Mouse (Mus musculus) neural tube, embryonic 12.5 days (tissue): ENCODE measurements around the gene Fam19a4. TPM values are rescaled to one million over a fixed set of nuclear protein-coding genes. Genes with fewer than 3 reads are reported as not detected.
"Not testable (repeated sequence)": the region's sequence is repeated elsewhere in the genome, so short reads cannot be mapped to it uniquely, and the experiment has no call there.

ENCODE experiments used
- ATAC-seq: fragments of 200-750 bp; cut with Nextera tagmentation; 2 replicates; pipeline ENCODE4 v1.8.0; 2017; ENCODE audit warnings: low read depth, mild to moderate bottlenecking, moderate TSS enrichment, moderate library complexity; ENCODE audit not compliant: low FRiP score
- H3K27ac ChIP-seq: fragments of 300-500 bp; sonication (generic); 2 replicates; pipeline ENCODE4 v1.5.1; 2016
- H3K27me3 ChIP-seq: fragments of 300-500 bp; sonication (generic); replicated peaks from 2 replicates; pipeline ENCODE4 v1.6.1; 2016; ENCODE audit warnings: mild to moderate bottlenecking
- H3K36me3 ChIP-seq: fragments of 300-500 bp; sonication (generic); 2 replicates; pipeline ENCODE4 v1.6.1; 2016; ENCODE audit warnings: mild to moderate bottlenecking
- H3K4me1 ChIP-seq: fragments of 300-500 bp; sonication (generic); 2 replicates; pipeline ENCODE4 v1.6.1; 2016
- H3K4me2 ChIP-seq: fragments of 300-500 bp; sonication (generic); replicated peaks from 2 replicates; pipeline ENCODE4 v1.6.1; 2016; ENCODE audit warnings: mild to moderate bottlenecking
- H3K4me3 ChIP-seq: fragments of 300-500 bp; sonication (generic); 2 replicates; pipeline ENCODE4 v1.5.1; 2016
- H3K9ac ChIP-seq: fragments of 300-500 bp; sonication (generic); 2 replicates; pipeline ENCODE4 v1.6.1; 2016; ENCODE audit warnings: mild to moderate bottlenecking
- H3K9me3 ChIP-seq: fragments of 300-500 bp; sonication (generic); 2 replicates; pipeline ENCODE4 v1.6.1; 2016; ENCODE audit warnings: mild to moderate bottlenecking
- WGBS: fragments of 180-500 bp; shearing (Covaris S2); methylation state at CpG from one replicate; pipeline ENCODE4 v1.1.7; 2016; 5-methylcytosine and 5-hydroxymethylcytosine counted together
- polyA plus RNA-seq: library from polyadenylated mRNA; unstranded; fragments of >200 nt; fragmentation: Nextera tagmentation; extraction: Ambion mirVana; gene quantifications from 2 replicates; pipeline ENCODE4 v1.2.1, GENCODE M21; 2016

Fam19a4 gene
- polyA plus RNA-seq, 1 experiment from 2014 or later, result 8.5 TPM

DNA sequence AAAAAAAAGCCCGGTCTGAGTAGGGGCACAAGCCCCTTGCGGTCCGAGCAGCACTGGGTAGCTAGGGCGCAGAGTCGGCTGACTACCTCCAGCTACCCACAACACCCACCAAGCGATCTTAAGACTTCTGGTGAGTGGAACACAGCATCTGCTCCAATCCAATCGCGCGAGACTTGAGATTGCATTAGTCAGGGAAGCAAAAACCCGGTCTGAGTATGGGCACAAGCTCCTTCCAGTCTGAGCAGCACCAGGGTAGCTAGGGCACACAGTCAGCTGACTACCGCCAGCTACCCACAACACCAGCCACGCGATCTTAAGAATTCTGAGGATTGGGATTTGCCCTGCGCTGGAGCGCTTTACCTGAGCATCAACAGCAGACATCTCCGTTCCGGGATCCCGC lies 183.1 kb downstream of the Fam19a4 start:
- ATAC-seq, H3K9ac ChIP-seq, H3K4me2 ChIP-seq, H3K36me3 ChIP-seq, H3K4me1 ChIP-seq, H3K9me3 ChIP-seq, H3K27ac ChIP-seq, H3K27me3 ChIP-seq, H3K4me3 ChIP-seq: not testable (repeated sequence)
- WGBS, result 93% methylated on average over 18 of the region's 18 CpGs

DNA sequence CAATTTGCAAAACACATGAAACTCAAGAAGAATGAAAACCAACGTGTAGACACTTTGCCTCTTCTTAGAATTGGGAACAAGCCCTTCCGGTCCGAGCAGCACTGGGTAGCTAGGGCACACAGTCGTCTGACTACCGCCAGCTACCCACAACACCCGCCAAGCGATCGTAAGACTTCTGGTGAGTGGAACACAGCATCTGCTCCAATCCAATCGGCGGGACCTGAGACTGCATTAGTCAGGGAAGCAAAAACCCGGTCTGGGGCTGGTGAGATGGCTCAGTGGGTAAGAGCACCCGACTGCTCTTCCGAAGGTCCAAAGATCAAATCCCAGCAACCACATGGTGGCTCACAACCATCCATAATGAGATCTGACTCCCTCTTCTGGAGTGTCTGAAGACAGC lies 183.6 kb downstream of the Fam19a4 start:
- ATAC-seq, H3K4me1 ChIP-seq, H3K4me3 ChIP-seq, H3K9me3 ChIP-seq, H3K27me3 ChIP-seq, H3K27ac ChIP-seq, H3K9ac ChIP-seq, H3K4me2 ChIP-seq, H3K36me3 ChIP-seq: not testable (repeated sequence)
- WGBS, result 91% methylated on average over 13 of the region's 13 CpGs

DNA sequence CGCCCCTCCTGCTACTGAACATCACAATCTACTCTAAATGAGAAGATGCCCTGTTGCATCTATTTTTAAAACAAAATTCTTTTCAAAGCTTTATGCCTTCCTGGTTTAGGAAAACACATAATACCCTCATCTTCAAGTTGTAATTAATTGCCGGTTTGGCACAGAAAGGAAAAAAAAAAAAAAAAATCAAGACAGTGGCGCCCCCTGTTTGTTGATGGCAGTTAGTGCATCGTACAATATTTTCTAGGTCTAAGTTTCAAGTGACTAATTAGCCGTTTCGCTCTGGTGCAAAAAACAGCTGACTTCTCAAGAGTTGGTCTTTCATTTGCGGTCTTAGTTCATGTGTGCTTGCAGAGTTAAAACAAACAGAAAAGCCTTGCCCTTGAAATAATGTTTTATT lies 207.1 kb downstream of the Fam19a4 start:
- no peaks in the 10 kb centered on the region for H3K4me1 ChIP-seq
- H3K4me3 ChIP-seq, result no peak overlapping the region
- H3K27me3 ChIP-seq, result no peaks in the 10 kb centered on the region
- no peak overlapping the region for H3K9ac ChIP-seq
- no peaks in the 10 kb centered on the region for H3K9me3 ChIP-seq
- 70% methylated on average over 7 of the region's 7 CpGs for WGBS
- no peak overlapping the region for H3K4me2 ChIP-seq
- no peaks in the 10 kb centered on the region for H3K36me3 ChIP-seq
- ATAC-seq, result no peak
- no peak overlapping the region for H3K27ac ChIP-seq

DNA sequence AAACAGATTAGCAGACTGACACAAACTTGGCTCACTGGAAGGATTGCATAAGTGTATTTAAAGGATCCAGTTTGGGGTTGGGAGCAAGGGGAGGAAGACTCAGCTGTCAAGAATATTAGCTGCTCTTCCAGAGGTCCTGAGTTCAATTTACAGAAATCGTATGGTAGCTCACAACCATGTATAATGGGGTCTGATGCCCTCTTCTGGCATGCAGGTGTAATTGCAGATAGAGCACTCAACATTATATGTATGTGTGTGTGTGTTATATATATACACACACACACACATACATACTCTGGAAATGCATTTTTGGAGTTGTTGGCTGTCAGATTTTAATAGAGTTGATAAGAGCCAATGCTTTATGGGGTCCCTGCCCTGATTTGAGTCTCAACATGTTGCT lies 216.3 kb downstream of the Fam19a4 start:
- Histone ChIP-seq H3K4me1 (no peaks in the 10 kb centered on the region), H3K4me2 (no peak overlapping the region), H3K9me3 (no peaks in the 10 kb centered on the region), H3K36me3 (no peaks in the 10 kb centered on the region), H3K9ac (no peak overlapping the region), H3K27me3 (no peaks in the 10 kb centered on the region), H3K4me3 (no peak overlapping the region), H3K27ac (no peak overlapping the region)
- ATAC-seq, result no peak
- WGBS, result 44% methylated on average over 1 of the region's 1 CpGs

DNA sequence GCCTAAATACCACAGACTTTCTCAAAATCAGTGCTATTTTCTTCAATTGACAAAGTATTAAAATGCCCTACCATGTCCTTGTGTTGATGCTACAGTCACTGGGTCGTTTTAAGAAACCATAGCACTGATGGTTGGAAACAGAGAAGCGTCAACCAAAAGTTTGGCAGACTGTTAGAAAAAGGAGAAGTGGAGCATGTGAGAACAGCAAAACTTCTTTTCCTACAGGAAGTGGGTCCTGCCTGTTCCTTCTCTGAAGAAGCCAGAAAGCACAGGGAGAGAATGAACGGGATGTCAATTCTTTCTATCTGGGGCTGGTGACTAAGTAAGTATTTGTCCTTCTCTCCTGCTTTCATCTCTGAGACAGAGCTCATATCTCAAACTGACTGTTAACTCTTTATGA lies 219.6 kb downstream of the Fam19a4 start:
- Histone ChIP-seq H3K4me3 (no peak overlapping the region), H3K27me3 (no peaks in the 10 kb centered on the region), H3K36me3 (no peaks in the 10 kb centered on the region), H3K4me2 (no peak overlapping the region), H3K9ac (no peak overlapping the region), H3K9me3 (no peaks in the 10 kb centered on the region), H3K4me1 (no peaks in the 10 kb centered on the region), H3K27ac (no peak overlapping the region)
- 80% methylated on average over 3 of the region's 3 CpGs for WGBS
- ATAC-seq, result no peak

DNA sequence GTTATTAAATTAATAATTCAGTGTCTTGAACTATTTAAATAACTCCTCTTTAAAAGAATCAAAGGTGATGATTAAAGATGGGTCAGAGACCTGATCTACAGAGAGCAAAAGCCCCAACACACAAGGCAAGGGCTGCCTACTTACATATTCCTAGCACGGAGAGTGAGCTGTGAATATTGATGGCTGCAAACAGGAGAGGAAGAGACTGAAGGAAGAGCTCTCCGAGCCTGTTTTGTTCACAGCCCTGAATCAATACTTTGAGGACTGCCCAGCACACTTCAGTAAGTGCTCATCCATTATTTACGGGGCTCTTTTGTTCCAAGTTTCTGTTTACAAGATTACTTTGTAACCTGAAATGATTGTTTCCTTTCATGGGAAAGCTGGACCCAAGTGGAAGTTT lies 233.6 kb downstream of the Fam19a4 start:
- H3K4me2 ChIP-seq, result no peak overlapping the region

DNA sequence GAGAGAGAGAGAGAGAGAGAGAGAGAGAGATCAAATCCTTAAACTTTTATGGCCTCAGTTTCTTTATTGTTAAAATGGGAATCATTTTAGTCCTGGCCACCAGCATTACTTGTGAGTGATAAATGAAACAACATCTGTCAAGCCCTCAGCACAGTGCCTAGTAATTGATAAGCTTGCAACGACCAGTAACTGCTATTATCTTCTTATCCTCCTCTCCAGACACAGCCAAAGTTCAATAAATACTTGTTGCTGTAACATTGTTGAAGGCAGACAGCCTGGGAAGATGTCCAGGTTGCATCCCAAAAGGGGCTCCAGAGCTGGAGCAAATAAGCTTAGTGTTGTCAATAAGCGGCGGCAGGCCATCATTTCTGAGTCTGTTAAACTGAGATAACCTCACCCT lies 257.2 kb downstream of the Fam19a4 start:
- Histone ChIP-seq H3K4me1 (no peaks in the 10 kb centered on the region), H3K9me3 (no peaks in the 10 kb centered on the region), H3K27me3 (no peaks in the 10 kb centered on the region), H3K9ac (no peak overlapping the region), H3K4me3 (no peak overlapping the region), H3K36me3 (no peaks in the 10 kb centered on the region), H3K4me2 (no peak overlapping the region), H3K27ac (no peak overlapping the region)
- ATAC-seq, result no peak
- WGBS, result 85% methylated on average over 3 of the region's 3 CpGs

More for the DNA sequence above, 233.6 kb downstream of the Fam19a4 start:
- 27% methylated on average over 3 of the region's 3 CpGs for WGBS
- Histone ChIP-seq H3K27me3 (no peaks in the 10 kb centered on the region), H3K4me3 (no peak overlapping the region), H3K36me3 (no peaks in the 10 kb centered on the region), H3K4me1 (no peaks in the 10 kb centered on the region; the same call in 1 of the 2 replicates), H3K27ac (no peak overlapping the region), H3K9me3 (no peaks in the 10 kb centered on the region), H3K9ac (no peak overlapping the region)
- ATAC-seq, result peak; percentile 50; the same call in 1 of the 2 replicates

DNA sequence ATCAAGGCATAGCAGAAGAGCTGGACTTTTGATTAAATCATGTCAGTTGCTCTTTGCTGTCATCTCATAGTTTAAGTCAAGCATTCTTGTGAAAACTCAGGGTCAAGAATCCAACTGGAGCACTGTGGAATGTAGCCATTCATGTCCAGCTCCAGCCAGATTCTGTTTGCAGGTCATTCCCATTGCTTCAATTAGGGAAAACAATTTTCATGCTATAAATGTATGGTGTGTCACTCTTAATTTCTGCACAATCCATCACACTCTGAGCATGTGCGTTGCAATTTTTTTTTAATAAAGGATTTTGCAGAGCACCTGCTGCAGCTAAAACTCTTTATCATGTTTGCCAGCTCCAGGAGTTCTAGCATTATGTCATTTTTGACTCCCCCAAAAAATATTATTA lies 261.5 kb downstream of the Fam19a4 start:
- no peak for ATAC-seq
- no peaks in the 10 kb centered on the region for H3K36me3 ChIP-seq
- no peak overlapping the region for H3K4me3 ChIP-seq
- H3K27me3 ChIP-seq, result no peaks in the 10 kb centered on the region
- no peak overlapping the region for H3K4me2 ChIP-seq
- H3K4me1 ChIP-seq, result no peaks in the 10 kb centered on the region
- no peak overlapping the region for H3K27ac ChIP-seq
- 88% methylated on average over 1 of the region's 1 CpGs for WGBS
- no peak overlapping the region for H3K9ac ChIP-seq
- no peaks in the 10 kb centered on the region for H3K9me3 ChIP-seq

DNA sequence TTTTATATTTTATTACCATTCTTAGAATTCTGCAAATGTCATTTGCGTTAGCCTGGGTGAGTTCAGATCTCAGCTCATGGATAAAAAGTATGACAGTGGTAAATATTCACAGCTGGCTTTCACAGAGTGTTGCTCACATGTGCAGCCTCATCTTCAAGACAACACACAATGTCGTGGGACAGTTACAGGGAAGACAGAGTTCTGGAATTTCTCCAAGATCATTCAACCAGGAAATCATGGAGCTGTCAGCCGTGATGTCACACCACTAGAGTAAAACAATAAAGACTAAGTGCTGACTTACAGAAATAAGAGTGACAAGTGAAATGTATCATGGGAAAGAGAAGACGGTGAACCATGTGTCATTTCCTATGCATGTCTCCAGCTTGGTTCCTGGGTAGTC lies 262.8 kb downstream of the Fam19a4 start:
- no peak for ATAC-seq
- Histone ChIP-seq H3K9me3 (no peaks in the 10 kb centered on the region), H3K9ac (no peak overlapping the region), H3K4me1 (no peaks in the 10 kb centered on the region), H3K27me3 (no peaks in the 10 kb centered on the region), H3K4me3 (no peak overlapping the region), H3K27ac (no peak overlapping the region), H3K36me3 (no peaks in the 10 kb centered on the region), H3K4me2 (no peak overlapping the region)
- WGBS, result 87% methylated on average over 4 of the region's 4 CpGs

Other genes with a start within 250 kb of the Fam19a4 start
- gene Eogt, start 88.8 kb upstream of the Fam19a4 start, polyA plus RNA-seq, result 9.3 and 11.4 TPM in 2 replicates
- 34.6 and 40.2 TPM in 2 replicates for gene Tmf1, start 118.7 kb upstream of the Fam19a4 start, polyA plus RNA-seq
- 93.0 and 96.5 TPM in 2 replicates for gene Uba3, start 145.2 kb upstream of the Fam19a4 start, polyA plus RNA-seq
- 81.3 and 92.2 TPM in 2 replicates for gene Arl6ip5, start 150.3 kb upstream of the Fam19a4 start, polyA plus RNA-seq
- 1.6 and 1.8 TPM in 2 replicates for gene Lmod3, start 192.3 kb upstream of the Fam19a4 start, polyA plus RNA-seq